Mouse (Mus musculus) adrenal gland (tissue): Measurements from ENCODE around the gene Nmt1.

Source experiments
- microRNA-seq, 2 experiments: library from miRNA; unstranded; fragments of <30 nt; microRNA quantifications; one replicate each; pipeline ENCODE4; 2019

Gene Nmt1

Small RNAs within 50 kb of the gene (microRNA-seq; reads per million reads assigned to microRNA genes)
- gene Mir6931: 0 to 0.23 reads per million in 2 experiments
